Mouse (Mus musculus) hindbrain, embryonic 11.5 days (tissue): ENCODE measurements at regions not wholly inside any gene's neighbourhood (a gene's known extent, or its start where the extent isn't known, plus 50 kb on each side); places are given as distances from the start of the nearest gene placed in this dataset.

ENCODE experiments used
- ATAC-seq: fragments of 200-750 bp; cut with Nextera tagmentation; 2 replicates; pipeline ENCODE4 v1.8.0; 2017; ENCODE audit warnings: mild to moderate bottlenecking, moderate TSS enrichment, moderate library complexity; ENCODE audit not compliant: low FRiP score
- DNase-seq: peaks from one replicate; pipeline ENCODE4 v3.0.0-alpha.2; 2015; ENCODE audit warnings: low spot score
- H3K27ac ChIP-seq: fragments of 300-500 bp; sonication (generic); 2 replicates; pipeline ENCODE4 v1.5.1; 2014; ENCODE audit warnings: mild to moderate bottlenecking, low read depth, low read length
- H3K27me3 ChIP-seq: fragments of 300-500 bp; sonication (generic); 2 replicates; pipeline ENCODE4 v1.6.1; 2014; ENCODE audit warnings: mild to moderate bottlenecking, low read length, moderate library complexity, mixed read lengths; ENCODE audit not compliant: control insufficient read depth, insufficient read depth
- H3K36me3 ChIP-seq: fragments of 300-500 bp; sonication (generic); 2 replicates; pipeline ENCODE4 v1.6.1; 2014; ENCODE audit warnings: mild to moderate bottlenecking, low read length, moderate library complexity, mixed read lengths; ENCODE audit not compliant: control insufficient read depth, insufficient read depth
- H3K4me1 ChIP-seq: fragments of 300-500 bp; sonication (generic); replicated peaks from 2 replicates; pipeline ENCODE4 v1.6.1; 2014; ENCODE audit warnings: low read length, mixed read lengths; ENCODE audit not compliant: control insufficient read depth, insufficient read depth
- H3K4me2 ChIP-seq: fragments of 300-500 bp; sonication (generic); replicated peaks from 2 replicates; pipeline ENCODE4 v1.6.1; 2014; ENCODE audit warnings: mild to moderate bottlenecking, low read depth, low read length
- H3K4me3 ChIP-seq: fragments of 300-500 bp; sonication (generic); 2 replicates; pipeline ENCODE4 v1.5.1; 2014; ENCODE audit warnings: low read depth, low read length
- H3K9ac ChIP-seq: fragments of 300-500 bp; sonication (generic); 2 replicates; pipeline ENCODE4 v1.6.1; 2014; ENCODE audit warnings: low read depth, low read length
- H3K9me3 ChIP-seq: fragments of 300-500 bp; sonication (generic); 2 replicates; pipeline ENCODE4 v1.6.1; 2016; ENCODE audit warnings: low read length; ENCODE audit not compliant: control insufficient read depth
- WGBS: fragments of 180-500 bp; shearing (Covaris S2); extraction: QIAGEN DNeasy Blood & Tissue Kit; methylation state at CpG from one replicate; pipeline ENCODE4 v1.1.7; 2014; 5-methylcytosine and 5-hydroxymethylcytosine counted together

DNA sequence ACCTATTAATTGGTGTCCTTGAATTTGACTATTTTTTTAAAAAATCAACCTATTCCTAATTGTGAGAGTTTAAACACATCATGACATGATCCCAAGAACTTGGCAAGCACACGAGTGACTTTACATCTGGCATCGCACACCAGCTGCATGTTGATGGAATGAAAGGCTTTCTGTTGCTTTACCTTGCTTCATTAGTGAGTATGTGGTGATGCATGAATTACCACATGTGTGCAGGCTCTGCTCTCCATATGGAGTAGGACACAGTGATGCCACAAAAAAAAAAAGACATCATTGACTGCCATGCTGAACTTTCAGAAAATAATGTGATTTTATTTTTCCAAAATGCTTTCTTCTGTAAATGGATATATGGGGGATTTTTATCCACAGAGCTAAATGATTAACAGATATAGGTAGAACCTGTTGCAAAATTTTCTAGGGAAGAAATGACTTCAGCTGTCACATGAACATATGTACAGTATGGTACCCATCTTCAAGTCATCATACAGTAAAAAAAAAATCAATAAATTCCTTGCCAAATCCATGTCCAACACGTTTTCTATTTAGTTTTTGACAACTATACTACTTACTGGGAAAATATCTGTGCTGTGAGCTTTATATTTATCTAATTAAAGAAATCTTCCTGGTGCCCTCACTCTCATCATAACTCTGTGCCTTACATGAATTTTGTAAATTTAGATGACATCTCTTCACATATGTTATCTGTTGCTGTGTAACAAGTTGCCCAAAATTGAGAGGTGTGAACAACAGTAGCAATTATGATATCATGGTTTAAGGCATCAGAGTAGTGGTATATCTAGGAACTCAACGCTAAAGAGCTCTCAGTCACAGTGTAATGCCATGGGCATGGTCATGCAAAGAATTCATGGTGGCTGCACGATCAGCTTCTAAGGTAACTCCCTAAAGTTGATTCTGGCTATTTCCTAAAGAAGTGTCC is 84.0 kb upstream of the Arrdc3 start:
- ATAC-seq (no peak), DNase-seq (no peak)
- Histone ChIP-seq H3K4me1 (no peaks in the 10 kb centered on the region), H3K9me3 (no peaks in the 10 kb centered on the region), H3K4me3 (no peak overlapping the region), H3K27me3 (no peaks in the 10 kb centered on the region), H3K27ac (no peak overlapping the region), H3K9ac (no peak overlapping the region), H3K4me2 (no peak overlapping the region), H3K36me3 (no peaks in the 10 kb centered on the region)
- WGBS = 80% methylated on average over 5 of the region's 5 CpGs

DNA sequence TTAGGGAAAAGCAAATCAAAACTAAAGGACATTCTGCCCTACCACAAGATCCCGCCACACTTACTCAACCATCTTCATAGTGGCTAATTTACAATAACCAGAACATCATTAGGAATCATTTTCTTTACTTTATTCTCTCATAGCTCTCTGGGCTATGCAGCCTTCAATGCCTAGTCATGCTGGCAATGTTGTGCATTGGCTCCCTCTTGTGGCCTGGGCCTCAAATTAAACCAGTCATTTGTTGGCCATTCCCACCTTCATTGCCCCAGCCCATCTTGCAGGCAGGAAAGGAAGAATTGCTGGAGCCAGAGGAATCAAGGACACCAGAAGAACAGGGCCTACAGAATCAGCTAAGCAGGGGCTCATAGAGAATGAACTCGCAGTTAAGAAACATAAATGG is 77.0 kb upstream of the Arrdc3 start:
- no peaks in the 10 kb centered on the region for H3K36me3 ChIP-seq
- H3K27ac ChIP-seq = no peak overlapping the region
- WGBS = 54% methylated on average over 2 of the region's 2 CpGs
- DNase-seq = peak; percentile 76
- H3K9me3 ChIP-seq = no peaks in the 10 kb centered on the region
- H3K9ac ChIP-seq = no peak overlapping the region
- no peaks in the 10 kb centered on the region for H3K4me1 ChIP-seq
- no peaks in the 10 kb centered on the region for H3K27me3 ChIP-seq
- no peak overlapping the region for H3K4me2 ChIP-seq
- peak; percentile 67; the same call in 1 of the 2 replicates for ATAC-seq
- no peak overlapping the region for H3K4me3 ChIP-seq

DNA sequence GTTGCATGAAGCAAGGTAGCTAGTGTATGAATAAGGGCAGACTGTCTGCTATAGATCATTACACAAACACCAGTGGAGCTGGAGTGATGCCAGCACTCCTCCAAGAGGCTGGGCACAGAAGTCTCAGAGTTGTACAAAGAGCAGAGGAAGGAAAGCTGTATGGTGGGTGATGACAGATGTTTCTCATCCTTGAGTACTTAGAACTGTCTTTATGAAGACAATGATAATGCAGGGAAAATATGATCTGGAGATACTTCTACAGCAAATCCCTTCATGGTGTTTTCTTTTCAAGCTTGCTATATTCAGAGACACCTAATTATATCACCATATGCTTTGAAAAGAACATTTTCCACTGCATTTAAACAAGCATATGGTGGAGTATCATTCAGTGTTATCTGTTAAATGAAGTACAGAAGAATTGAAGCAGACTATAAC is 56.1 kb upstream of the Arrdc3 start:
- Histone ChIP-seq H3K9ac (no peak overlapping the region), H3K4me3 (no peak overlapping the region), H3K4me1 (no peaks in the 10 kb centered on the region), H3K36me3 (no peaks in the 10 kb centered on the region), H3K4me2 (no peak overlapping the region), H3K27ac (no peak overlapping the region), H3K9me3 (no peaks in the 10 kb centered on the region), H3K27me3 (no peaks in the 10 kb centered on the region)
- ATAC-seq (no peak), DNase-seq (no peak)
